Mouse (Mus musculus): Measurements from ENCODE around the gene Cyp2w1. TPM values are rescaled to one million over a fixed set of nuclear protein-coding genes. Genes with fewer than 3 reads are reported as not detected.
"Not testable (repeated sequence)": the region's sequence is repeated elsewhere in the genome, so short reads cannot be mapped to it uniquely, and the experiment has no call there.

Cyp2w1 gene
- total and polyA plus RNA-seq, 2 experiments from 2014 or later: not detected

DNA sequence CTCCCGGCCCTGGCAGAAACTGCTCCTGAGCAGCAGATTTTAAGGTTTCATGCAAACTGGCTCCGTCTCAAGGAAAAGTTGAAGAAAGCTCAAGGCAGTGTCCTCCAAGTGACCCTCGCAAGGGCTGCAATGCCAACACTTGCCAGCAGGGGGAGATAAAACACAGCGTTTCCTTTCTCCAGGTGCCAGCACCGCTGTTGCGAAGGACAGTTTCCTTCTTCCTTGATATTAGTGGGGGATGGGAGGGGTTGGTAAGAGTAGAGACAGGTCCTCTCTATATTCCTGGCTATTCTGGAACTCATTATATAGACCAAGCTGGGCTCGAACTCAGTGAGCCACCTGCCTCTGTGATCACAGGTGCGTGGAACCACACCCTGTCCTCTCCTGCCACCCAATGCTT, 20.7 kb upstream of the Cyp2w1 start:
- peak; percentile 10; the same call in 1 of the 2 replicates for ATAC-seq
- H3K4me3 ChIP-seq (ENCODE audit: low read length): no peak overlapping the region
- peaks cover 2% of the 10 kb centered on the region; the same call in 1 of the 2 replicates for H3K36me3 ChIP-seq (ENCODE audit: insufficient read depth, low read length)
- WGBS: 16% methylated on average over 8 of the region's 8 CpGs
- no peak overlapping the region for H3K9ac ChIP-seq (replicated peaks; ENCODE audit: low read length)
- no peak overlapping the region for H3K4me2 ChIP-seq (ENCODE audit: low read depth, low read length)
- no peak overlapping the region for H3K27ac ChIP-seq
- no peaks in the 10 kb centered on the region for H3K9me3 ChIP-seq (ENCODE audit: low read length)
- TF ChIP-seq CTCF (IDR thresholded peaks at IDR 0.05; ENCODE audit: low read depth): peak; percentile 98
- DNase-seq (ENCODE audit: low spot score): peak; percentile 86
- H3K27me3 ChIP-seq (ENCODE audit: insufficient read depth, low read length): no peaks in the 10 kb centered on the region
- no peaks in the 10 kb centered on the region for H3K4me1 ChIP-seq (ENCODE audit: insufficient read depth, low read length)

DNA sequence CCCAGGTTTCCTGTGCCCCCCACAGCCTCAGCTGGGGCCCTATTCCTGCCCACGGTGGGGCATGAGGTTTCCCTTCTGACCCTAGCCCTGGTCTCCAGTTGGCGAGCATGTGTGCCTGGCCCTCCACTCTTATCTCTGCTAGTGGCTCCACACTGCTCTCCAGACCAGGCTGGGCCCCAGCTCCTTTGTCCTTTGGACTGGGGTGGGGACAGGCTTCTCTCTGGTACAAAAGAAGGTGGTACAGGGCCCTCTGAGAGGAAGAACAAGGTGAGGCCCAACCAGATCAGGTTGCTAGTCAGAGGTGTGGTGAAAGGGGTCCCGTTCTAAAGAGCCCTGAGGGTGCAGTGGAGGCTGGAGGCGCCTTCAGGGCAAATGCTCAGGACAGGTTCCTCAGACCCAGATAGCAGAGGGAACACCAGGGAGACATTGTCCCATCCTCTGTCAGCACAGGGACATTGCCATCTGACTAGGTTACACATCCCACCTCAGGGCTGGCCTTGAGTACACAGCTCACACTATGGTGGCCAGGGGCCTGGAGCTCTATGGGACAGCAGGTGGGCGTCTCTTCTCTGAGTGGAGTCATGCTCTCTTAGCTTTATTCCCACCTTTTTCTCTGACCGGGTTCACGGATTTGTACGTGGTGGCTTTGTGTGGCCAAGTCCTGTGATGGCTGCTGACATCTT, 19.7 kb upstream of the Cyp2w1 start:
- no peaks in the 10 kb centered on the region for H3K4me1 ChIP-seq (ENCODE audit: insufficient read depth, low read length)
- WGBS: 87% methylated on average over 8 of the region's 8 CpGs
- H3K27me3 ChIP-seq (ENCODE audit: insufficient read depth, low read length): no peaks in the 10 kb centered on the region
- no peak overlapping the region for H3K9ac ChIP-seq (replicated peaks; ENCODE audit: low read length)
- 0 out of 2 replicates have a peak, but pooled peaks have one; percentile 4 for ATAC-seq
- H3K9me3 ChIP-seq (ENCODE audit: low read length): no peaks in the 10 kb centered on the region
- H3K27ac ChIP-seq: no peak overlapping the region
- H3K4me2 ChIP-seq (ENCODE audit: low read depth, low read length): no peak overlapping the region
- TF ChIP-seq CTCF (IDR thresholded peaks at IDR 0.05; ENCODE audit: low read depth): no peak
- H3K36me3 ChIP-seq (ENCODE audit: insufficient read depth, low read length): peaks cover 10% of the 10 kb centered on the region; the same call in 1 of the 2 replicates
- no peak overlapping the region for H3K4me3 ChIP-seq (ENCODE audit: low read length)
- DNase-seq (ENCODE audit: low spot score): no peak

DNA sequence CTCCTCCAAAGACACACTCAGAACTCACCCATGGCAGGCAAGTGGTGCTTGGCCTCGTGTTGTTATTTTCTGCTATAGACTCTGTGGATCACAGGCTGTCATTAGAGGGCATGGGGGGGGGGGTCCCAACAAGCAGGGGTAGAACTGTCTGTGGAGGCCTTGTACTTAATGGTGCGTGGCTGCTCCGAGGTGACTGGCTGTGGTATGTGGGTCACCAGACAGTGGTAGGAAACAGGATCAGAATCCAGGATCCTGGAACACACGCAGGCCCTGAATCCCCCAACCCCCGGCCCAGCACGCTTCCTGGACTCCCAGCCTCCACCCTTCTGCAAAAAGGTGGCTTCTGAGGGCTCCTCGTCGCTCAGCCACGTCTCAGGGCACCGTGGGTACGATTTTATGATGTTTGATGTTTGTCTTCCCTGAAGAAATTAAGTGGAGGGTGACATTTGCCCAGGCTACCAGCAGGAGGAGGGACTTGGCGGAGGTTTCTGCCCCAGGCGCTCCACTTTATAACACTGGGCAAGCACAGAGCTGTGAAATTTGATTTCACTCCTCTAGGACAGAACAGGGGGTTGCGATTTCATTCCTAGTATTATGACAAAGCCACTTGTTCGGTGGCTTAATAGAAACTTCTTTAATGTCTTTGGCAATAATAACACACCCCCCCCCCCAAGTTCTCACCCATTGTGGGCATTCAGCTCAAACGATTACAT, 19.0 kb upstream of the Cyp2w1 start:
- H3K27ac ChIP-seq: no peak overlapping the region
- H3K4me1 ChIP-seq (ENCODE audit: insufficient read depth, low read length): no peaks in the 10 kb centered on the region
- H3K4me3 ChIP-seq (ENCODE audit: low read length): no peak overlapping the region
- H3K27me3 ChIP-seq (ENCODE audit: insufficient read depth, low read length): no peaks in the 10 kb centered on the region
- WGBS: 69% methylated on average over 16 of the region's 16 CpGs
- peaks cover 17% of the 10 kb centered on the region; the same call in 1 of the 2 replicates for H3K36me3 ChIP-seq (ENCODE audit: insufficient read depth, low read length)
- ATAC-seq (no peak), DNase-seq (ENCODE audit: low spot score) (no peak)
- H3K9ac ChIP-seq (replicated peaks; ENCODE audit: low read length): no peak overlapping the region
- H3K9me3 ChIP-seq (ENCODE audit: low read length): no peaks in the 10 kb centered on the region
- H3K4me2 ChIP-seq (ENCODE audit: low read depth, low read length): no peak overlapping the region
- 0 out of 2 replicates have a peak, but pooled peaks have one; percentile 9 for TF ChIP-seq CTCF (IDR thresholded peaks at IDR 0.05; ENCODE audit: low read depth)

DNA sequence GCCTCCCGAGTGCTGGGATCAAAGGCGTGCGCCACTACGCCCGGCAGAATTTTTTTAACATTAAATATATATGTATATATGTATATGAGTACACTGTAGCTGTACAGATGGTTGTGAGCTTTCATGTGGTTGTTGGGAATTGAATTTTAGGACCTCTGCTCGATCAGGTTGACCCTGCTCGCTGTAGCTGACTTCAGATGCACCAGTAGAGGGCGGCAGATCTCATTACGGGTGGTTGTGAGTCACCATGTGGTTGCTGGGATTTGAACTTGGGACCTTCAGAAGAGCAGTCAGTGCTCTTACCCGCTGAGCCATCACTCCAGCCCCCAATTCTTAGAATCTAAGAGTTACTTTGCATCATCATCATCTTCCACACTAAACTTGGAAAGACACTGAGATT, 18.0 kb upstream of the Cyp2w1 start:
- H3K27me3 ChIP-seq (ENCODE audit: insufficient read depth, low read length); H3K9ac ChIP-seq (replicated peaks; ENCODE audit: low read length); H3K27ac ChIP-seq; H3K9me3 ChIP-seq (ENCODE audit: low read length); H3K4me2 ChIP-seq (ENCODE audit: low read depth, low read length); ATAC-seq; H3K4me1 ChIP-seq (ENCODE audit: insufficient read depth, low read length); H3K4me3 ChIP-seq (ENCODE audit: low read length); DNase-seq (ENCODE audit: low spot score): not testable (repeated sequence)
- peak; percentile 25; the same call in 1 of the 2 replicates for TF ChIP-seq CTCF (IDR thresholded peaks at IDR 0.05; ENCODE audit: low read depth)
- H3K36me3 ChIP-seq (ENCODE audit: insufficient read depth, low read length): peaks cover 25% of the 10 kb centered on the region; the same call in 1 of the 2 replicates
- 89% methylated on average over 10 of the region's 10 CpGs for WGBS

DNA sequence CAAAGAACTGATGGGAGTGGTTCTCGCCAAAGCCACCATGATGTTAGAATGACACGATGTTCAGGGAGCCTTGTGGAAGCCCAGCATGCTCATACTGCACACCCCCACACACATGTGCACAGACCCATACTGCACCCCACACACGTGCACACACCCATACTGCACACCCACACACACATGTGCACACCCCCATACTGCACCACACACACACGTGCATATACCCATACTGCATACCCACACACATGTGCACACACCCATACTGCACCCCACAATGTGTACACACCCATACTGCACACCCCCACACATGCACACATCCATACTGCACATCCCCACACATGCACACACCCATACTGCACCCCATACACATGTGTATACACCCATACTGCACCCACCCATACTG, 16.8 kb upstream of the Cyp2w1 start:
- no peak overlapping the region for H3K27ac ChIP-seq
- no peak overlapping the region for H3K4me2 ChIP-seq (ENCODE audit: low read depth, low read length)
- ATAC-seq: no peak
- H3K9me3 ChIP-seq (ENCODE audit: low read length): no peaks in the 10 kb centered on the region
- no peak overlapping the region for H3K4me3 ChIP-seq (ENCODE audit: low read length)
- 90% methylated on average over 4 of the region's 4 CpGs for WGBS
- no peak for TF ChIP-seq CTCF (IDR thresholded peaks at IDR 0.05; ENCODE audit: low read depth)
- H3K4me1 ChIP-seq (ENCODE audit: insufficient read depth, low read length): no peaks in the 10 kb centered on the region
- peaks cover 37% of the 10 kb centered on the region for H3K36me3 ChIP-seq (ENCODE audit: insufficient read depth, low read length)
- DNase-seq (ENCODE audit: low spot score): no peak
- no peaks in the 10 kb centered on the region for H3K27me3 ChIP-seq (ENCODE audit: insufficient read depth, low read length)
- no peak overlapping the region for H3K9ac ChIP-seq (replicated peaks; ENCODE audit: low read length)

DNA sequence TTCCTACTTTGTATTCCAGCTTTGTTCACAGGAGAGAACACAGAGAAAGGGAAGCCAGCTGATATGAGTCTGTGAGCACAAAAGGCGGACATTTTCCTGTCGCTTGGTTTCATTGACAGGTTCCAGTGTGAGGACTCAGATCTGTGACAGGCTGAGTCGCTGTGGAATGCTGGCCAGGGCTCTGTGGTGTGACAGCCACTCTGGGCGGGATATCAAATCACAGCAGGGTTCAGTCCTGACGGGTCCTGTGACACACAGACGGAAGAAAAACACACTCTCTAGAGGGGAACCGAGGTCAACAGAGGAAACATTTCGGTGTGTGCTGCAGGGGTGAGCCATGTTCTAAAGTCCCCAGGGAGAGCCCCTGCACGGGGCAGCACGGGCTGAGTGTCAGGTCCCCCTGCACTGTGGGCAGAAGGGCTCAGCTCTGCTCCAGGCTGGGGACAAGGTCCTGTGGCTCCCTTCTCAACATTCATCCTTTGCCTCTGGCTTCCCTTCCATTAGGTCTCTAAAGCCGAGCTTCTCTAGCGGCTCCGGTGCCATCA, 14.5 kb upstream of the Cyp2w1 start:
- Histone ChIP-seq H3K4me2 (ENCODE audit: low read depth, low read length) (no peak overlapping the region), H3K36me3 (ENCODE audit: insufficient read depth, low read length) (peaks cover 51% of the 10 kb centered on the region), H3K27ac (no peak overlapping the region), H3K4me1 (ENCODE audit: insufficient read depth, low read length) (no peaks in the 10 kb centered on the region), H3K27me3 (ENCODE audit: insufficient read depth, low read length) (no peaks in the 10 kb centered on the region), H3K9me3 (ENCODE audit: low read length) (no peaks in the 10 kb centered on the region), H3K9ac (replicated peaks; ENCODE audit: low read length) (no peak overlapping the region), H3K4me3 (ENCODE audit: low read length) (no peak overlapping the region)
- 62% methylated on average over 13 of the region's 13 CpGs for WGBS
- DNase-seq (ENCODE audit: low spot score) (peak; percentile 15), ATAC-seq (peak; percentile 67; the same call in 1 of the 2 replicates)
- no peak for TF ChIP-seq CTCF (IDR thresholded peaks at IDR 0.05; ENCODE audit: low read depth)
